Mouse (Mus musculus) hindbrain, postnatal 0 days (tissue): ENCODE results near the gene Klhl23. TPM values are rescaled to one million over a fixed set of nuclear protein-coding genes. Genes with fewer than 3 reads are reported as not detected.

Experiments used
- ATAC-seq: fragments of 200-750 bp; cut with Nextera tagmentation; 2 replicates; pipeline ENCODE4 v1.8.0; 2017; ENCODE audit warnings: mild to moderate bottlenecking, moderate TSS enrichment, moderate library complexity
- DNase-seq: peaks from one replicate; pipeline ENCODE4 v3.0.0-alpha.2; 2015; ENCODE audit warnings: low spot score
- H3K27ac ChIP-seq: fragments of 300-500 bp; sonication (generic); 2 replicates; pipeline ENCODE4 v1.5.1; 2014; ENCODE audit warnings: mild to moderate bottlenecking
- H3K27me3 ChIP-seq: fragments of 300-500 bp; sonication (generic); 2 replicates; pipeline ENCODE4 v1.6.1; 2014; ENCODE audit warnings: low read length, mixed read lengths; ENCODE audit not compliant: insufficient read depth
- H3K36me3 ChIP-seq: fragments of 300-500 bp; sonication (generic); 2 replicates; pipeline ENCODE4 v1.6.1; 2014; ENCODE audit warnings: low read length, mixed read lengths; ENCODE audit not compliant: insufficient read depth
- H3K4me1 ChIP-seq: fragments of 300-500 bp; sonication (generic); 2 replicates; pipeline ENCODE4 v1.6.1; 2014; ENCODE audit warnings: antibody characterized with exemption, low read length, mixed read lengths; ENCODE audit not compliant: insufficient read depth
- H3K4me2 ChIP-seq: fragments of 300-500 bp; sonication (generic); 2 replicates; pipeline ENCODE4 v1.6.1; 2014; ENCODE audit warnings: low read depth, mild to moderate bottlenecking, low read length, moderate library complexity, mixed read lengths
- H3K4me3 ChIP-seq: fragments of 300-500 bp; sonication (generic); 2 replicates; pipeline ENCODE4 v1.5.1; 2014; ENCODE audit warnings: low read length
- H3K9ac ChIP-seq: fragments of 300-500 bp; sonication (generic); replicated peaks from 2 replicates; pipeline ENCODE4 v1.6.1; 2014; ENCODE audit warnings: mild to moderate bottlenecking, low read length, moderate library complexity, mixed read lengths
- H3K9me3 ChIP-seq: fragments of 300-500 bp; sonication (generic); 2 replicates; pipeline ENCODE4 v1.6.1; 2016; ENCODE audit warnings: low read length, mixed read lengths
- CTCF ChIP-seq: IDR thresholded peaks from 2 replicates; pipeline ENCODE4 v1.5.1; 2016; ENCODE audit warnings: antibody characterized with exemption, control low read depth, low read depth
- WGBS: fragments of 180-500 bp; shearing (Covaris S2); extraction: QIAGEN DNeasy Blood & Tissue Kit; methylation state at CpG from one replicate; pipeline ENCODE4 v1.1.7; 2014; 5-methylcytosine and 5-hydroxymethylcytosine counted together
- polyA plus RNA-seq: library from polyadenylated mRNA; unstranded; fragments of >200 nt; fragmentation: Nextera tagmentation; extraction: Ambion mirVana; gene quantifications from 2 replicates; pipeline ENCODE4 v1.2.1, GENCODE M21; 2015
- total RNA-seq: library from RNA; depleted of rRNA; stranded (reverse); fragments of >200 nt; gene quantifications from 2 replicates; pipeline ENCODE4 v1.2.3, GENCODE M21; 2014

Klhl23 gene
- total and polyA plus RNA-seq, 2 experiments from 2014 or later, result 83.3 to 130 TPM

DNA sequence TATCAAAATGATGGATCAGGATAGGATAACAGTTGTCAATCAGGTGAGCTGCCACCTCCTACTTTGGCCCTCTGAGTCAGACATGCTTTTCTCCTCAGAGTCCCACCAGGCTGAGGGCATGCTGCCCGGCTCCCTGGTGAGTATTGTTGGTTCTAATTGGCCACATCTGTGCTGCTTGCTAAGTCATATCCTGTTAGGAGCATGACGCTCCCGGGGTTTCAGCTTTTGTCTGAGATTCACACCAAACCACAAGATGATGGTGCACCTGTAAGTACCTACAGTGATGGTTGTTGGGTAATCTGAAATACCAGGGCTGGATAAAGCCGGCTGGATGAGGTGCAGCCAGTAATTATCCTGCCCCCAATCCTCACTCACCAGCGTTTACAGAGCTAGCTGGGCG is 18.5 kb downstream of the Klhl23 start:
- Histone ChIP-seq H3K4me2 (no peak overlapping the region), H3K4me3 (no peak overlapping the region), H3K27ac (no peak overlapping the region), H3K9ac (no peak overlapping the region), H3K4me1 (no peaks in the 10 kb centered on the region), H3K36me3 (peaks cover 4% of the 10 kb centered on the region; the same call in 1 of the 2 replicates), H3K27me3 (no peaks in the 10 kb centered on the region), H3K9me3 (no peaks in the 10 kb centered on the region)
- DNase-seq, result peak; percentile 42
- ATAC-seq, result peak; percentile 38; the same call in 1 of the 2 replicates
- TF ChIP-seq CTCF, result no peak
- 30% methylated on average over 6 of the region's 6 CpGs for WGBS

DNA sequence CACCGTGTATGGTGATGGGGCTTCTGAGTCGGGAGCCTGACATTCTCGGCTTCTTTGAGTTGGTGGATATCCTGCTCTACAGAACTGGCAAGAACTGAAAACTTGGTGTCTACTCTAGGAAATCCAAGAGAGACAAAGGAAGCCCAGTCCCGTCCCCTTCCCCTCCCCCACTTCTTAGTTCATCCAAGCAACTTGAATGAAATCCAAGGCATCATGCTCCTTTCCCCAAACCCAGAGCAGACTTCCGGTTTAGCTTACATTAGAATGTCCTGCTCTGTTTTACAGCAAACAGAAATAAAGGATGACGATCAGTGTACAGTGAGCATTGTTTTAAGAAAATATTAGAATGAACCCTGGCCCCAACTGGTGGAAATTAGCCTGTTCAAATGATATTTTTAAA is 27.5 kb downstream of the Klhl23 start:
- Histone ChIP-seq H3K27me3 (no peaks in the 10 kb centered on the region), H3K9me3 (no peaks in the 10 kb centered on the region), H3K4me1 (no peaks in the 10 kb centered on the region), H3K9ac (no peak overlapping the region), H3K27ac (no peak overlapping the region), H3K4me2 (no peak overlapping the region), H3K4me3 (no peak overlapping the region), H3K36me3 (no peaks in the 10 kb centered on the region)
- peak; percentile 20 for DNase-seq
- TF ChIP-seq CTCF, result no peak
- ATAC-seq, result no peak
- 56% methylated on average over 6 of the region's 6 CpGs for WGBS

DNA sequence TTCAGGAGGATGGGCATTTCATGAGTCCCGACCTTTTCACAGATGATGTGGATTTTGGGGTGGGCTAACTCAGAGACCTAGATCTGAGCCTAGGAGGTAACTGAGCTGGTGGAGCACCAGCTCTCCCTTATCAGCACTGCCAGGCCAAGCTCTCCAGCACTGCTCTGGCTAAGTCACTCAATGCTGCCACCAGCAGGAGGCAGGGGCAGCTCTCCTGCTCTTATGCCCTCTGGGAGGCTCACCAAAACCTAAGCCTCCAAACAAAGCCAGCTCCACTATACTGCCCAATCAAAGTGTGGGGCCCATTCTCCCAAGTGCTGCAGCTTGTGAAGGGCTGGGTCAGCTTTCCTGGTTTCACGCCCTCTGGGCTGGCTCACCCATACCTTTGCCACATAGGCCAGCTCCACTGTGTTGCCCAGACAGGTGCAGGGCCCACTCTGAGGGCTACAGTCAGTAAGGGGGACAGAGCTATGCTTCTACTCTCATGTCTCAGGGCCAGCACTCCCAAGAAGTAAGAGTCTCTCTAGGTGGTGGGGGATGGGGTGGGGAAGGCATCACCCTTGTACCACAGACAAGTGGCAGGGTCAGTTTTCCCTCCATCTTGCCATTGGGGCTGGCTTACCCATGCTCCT is 29.8 kb downstream of the Klhl23 start:
- Histone ChIP-seq H3K4me1 (no peaks in the 10 kb centered on the region), H3K9me3 (no peaks in the 10 kb centered on the region), H3K36me3 (no peaks in the 10 kb centered on the region), H3K4me2 (no peak overlapping the region), H3K27ac (no peak overlapping the region), H3K9ac (no peak overlapping the region), H3K4me3 (no peak overlapping the region), H3K27me3 (no peaks in the 10 kb centered on the region)
- DNase-seq (no peak), ATAC-seq (no peak)
- WGBS, result 75% methylated on average over 2 of the region's 2 CpGs
- TF ChIP-seq CTCF, result peak; percentile 8; the same call in 1 of the 2 replicates

DNA sequence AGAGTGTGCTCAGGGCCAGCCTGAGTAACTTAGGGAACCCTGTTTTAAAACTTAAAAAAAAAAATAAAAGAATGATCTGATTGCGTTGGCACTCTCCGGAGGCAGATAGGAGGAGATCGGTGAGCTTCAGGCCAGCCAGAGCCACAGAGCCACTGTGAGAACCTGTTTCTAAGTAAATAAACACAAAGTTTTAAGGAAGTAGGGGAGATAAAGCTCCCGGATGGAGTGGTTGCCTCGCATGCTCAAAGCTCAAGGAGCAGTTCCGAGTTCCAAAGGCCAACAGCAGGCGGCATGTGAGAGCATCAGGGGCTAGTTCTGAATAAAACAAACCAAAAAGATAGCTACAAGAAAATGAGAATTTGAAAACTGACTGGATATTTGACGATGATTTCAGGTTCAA is 34.6 kb downstream of the Klhl23 start:
- no peaks in the 10 kb centered on the region for H3K36me3 ChIP-seq
- H3K27me3 ChIP-seq, result no peaks in the 10 kb centered on the region
- no peak overlapping the region for H3K27ac ChIP-seq
- H3K9me3 ChIP-seq, result no peaks in the 10 kb centered on the region
- H3K4me1 ChIP-seq, result no peaks in the 10 kb centered on the region
- WGBS, result 66% methylated on average over 8 of the region's 8 CpGs
- DNase-seq (no peak), ATAC-seq (no peak)
- H3K9ac ChIP-seq, result no peak overlapping the region
- no peak overlapping the region for H3K4me3 ChIP-seq
- H3K4me2 ChIP-seq, result no peak overlapping the region
- peak; percentile 24 for TF ChIP-seq CTCF

DNA sequence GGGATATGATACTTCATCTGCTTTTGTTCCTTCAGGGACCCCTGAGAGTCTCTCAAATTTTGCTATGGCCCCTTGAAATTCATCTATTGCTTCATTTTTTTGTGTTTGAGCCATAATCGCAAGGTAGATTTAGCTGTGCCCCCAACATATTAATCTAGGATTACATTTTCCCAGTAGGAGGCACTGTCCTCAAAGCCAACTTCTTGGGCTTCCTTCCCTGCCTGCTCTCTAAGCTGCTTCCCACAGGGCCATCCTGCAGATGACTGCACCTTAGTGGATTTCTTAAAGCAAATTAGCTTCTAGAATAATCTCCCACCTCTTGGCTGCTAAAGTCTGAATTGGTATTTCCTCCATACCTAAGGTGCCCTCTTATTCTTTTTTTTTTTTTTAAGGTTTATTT is 36.1 kb downstream of the Klhl23 start:
- no peak overlapping the region for H3K9ac ChIP-seq
- no peaks in the 10 kb centered on the region for H3K4me1 ChIP-seq
- no peaks in the 10 kb centered on the region for H3K36me3 ChIP-seq
- no peaks in the 10 kb centered on the region for H3K27me3 ChIP-seq
- DNase-seq (no peak), ATAC-seq (no peak)
- H3K4me3 ChIP-seq, result no peak overlapping the region
- no peak overlapping the region for H3K27ac ChIP-seq
- TF ChIP-seq CTCF, result peak; percentile 29
- H3K4me2 ChIP-seq, result no peak overlapping the region
- 69% methylated on average over 1 of the region's 1 CpGs for WGBS
- H3K9me3 ChIP-seq, result no peaks in the 10 kb centered on the region

DNA sequence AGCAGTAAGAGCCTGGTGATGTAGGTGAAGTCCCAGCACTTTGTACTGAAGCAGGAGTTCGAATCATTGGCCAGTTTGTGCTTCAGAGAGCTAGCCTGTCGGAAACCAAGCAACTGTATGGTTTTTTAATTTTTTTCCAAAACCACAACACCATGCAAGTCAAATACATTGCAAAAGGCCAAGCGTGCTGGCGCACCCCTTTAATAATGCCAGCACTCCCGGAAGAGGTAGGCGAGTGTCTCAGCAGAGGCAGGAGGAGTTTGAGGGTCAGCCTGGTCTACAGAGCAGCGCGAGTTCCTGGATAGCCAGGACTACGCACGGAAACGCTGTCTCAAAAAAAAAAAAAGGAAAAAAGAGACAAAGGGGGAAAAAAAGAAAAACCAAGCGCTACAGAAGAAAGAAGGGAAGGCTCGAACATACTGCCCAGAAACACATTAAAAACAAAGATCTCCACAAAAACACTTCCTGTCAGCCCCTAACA is 39.3 kb downstream of the Klhl23 start:
- ATAC-seq, result peak; percentile 55
- H3K4me3 ChIP-seq, result peak overlapping the region; percentile 100
- H3K9ac ChIP-seq, result peak overlapping the region; percentile 36; the same call in 1 of the 2 replicates
- H3K4me1 ChIP-seq, result no peaks in the 10 kb centered on the region
- H3K27ac ChIP-seq, result peak overlapping the region; percentile 94
- H3K9me3 ChIP-seq, result no peaks in the 10 kb centered on the region
- TF ChIP-seq CTCF, result no peak
- DNase-seq, result no peak
- H3K36me3 ChIP-seq, result no peaks in the 10 kb centered on the region
- WGBS, result 8% methylated on average over 13 of the region's 13 CpGs
- H3K4me2 ChIP-seq, result peak overlapping the region; percentile 88
- no peaks in the 10 kb centered on the region for H3K27me3 ChIP-seq

DNA sequence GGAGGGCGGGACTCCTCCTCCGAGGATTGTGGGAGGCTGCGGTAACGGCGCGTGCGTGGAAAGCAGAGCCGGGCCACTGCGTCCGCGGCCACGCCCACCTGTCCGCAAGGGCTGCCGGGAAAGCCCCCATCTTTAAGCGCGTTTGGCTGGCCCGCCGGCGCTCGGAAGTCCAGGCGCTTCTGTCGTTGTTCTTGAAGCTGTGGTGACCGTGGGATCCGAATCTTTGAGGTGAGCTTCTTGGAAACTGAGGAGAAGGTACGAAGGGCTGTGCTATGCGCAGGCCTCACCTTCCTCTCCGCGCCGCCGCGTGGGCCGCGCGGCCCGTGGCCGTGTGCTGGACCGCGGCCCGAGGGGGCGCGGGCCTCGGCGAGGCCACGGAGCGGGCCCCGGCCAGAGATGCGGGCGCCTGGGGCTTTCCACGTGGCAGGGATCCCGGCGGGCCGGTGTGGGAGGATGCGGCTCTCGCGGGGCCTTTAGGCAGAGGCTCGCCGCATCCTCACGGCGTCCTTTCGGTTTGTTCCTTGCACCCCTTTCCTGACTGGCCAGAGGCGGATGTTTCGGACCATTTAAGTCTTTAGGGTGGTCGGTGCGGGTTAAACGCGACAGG is 39.8 kb downstream of the Klhl23 start, which contains the start of gene Ssb:
TSS of gene Ssb (plus strand) at position 78 of the 607 bp plus-strand sequence.
- peak within 1 kb of the TSS; percentile 88 for H3K4me2 ChIP-seq
- DNase-seq, result peak; percentile 97
- H3K9me3 ChIP-seq, result no peaks in the 10 kb centered on the region
- H3K27me3 ChIP-seq, result no peaks in the 10 kb centered on the region
- H3K36me3 ChIP-seq, result no peaks in the 10 kb centered on the region
- peak; percentile 98 for ATAC-seq
- H3K9ac ChIP-seq, result peak within 1 kb of the TSS; percentile 98
- H3K27ac ChIP-seq, result peak within 1 kb of the TSS; percentile 94
- TF ChIP-seq CTCF, result no peak
- WGBS, result 0% methylated on average over 56 of the region's 66 CpGs
- no peaks in the 10 kb centered on the region for H3K4me1 ChIP-seq
- peak within 1 kb of the TSS; percentile 100 for H3K4me3 ChIP-seq
